Mouse (Mus musculus): ENCODE results near the gene Etnk2. TPM values are rescaled to one million over a fixed set of nuclear protein-coding genes. Genes with fewer than 3 reads are reported as not detected.

Gene Etnk2
- polyA plus RNA-seq, 1 experiment from 2014 or later, result 1.7 TPM

DNA sequence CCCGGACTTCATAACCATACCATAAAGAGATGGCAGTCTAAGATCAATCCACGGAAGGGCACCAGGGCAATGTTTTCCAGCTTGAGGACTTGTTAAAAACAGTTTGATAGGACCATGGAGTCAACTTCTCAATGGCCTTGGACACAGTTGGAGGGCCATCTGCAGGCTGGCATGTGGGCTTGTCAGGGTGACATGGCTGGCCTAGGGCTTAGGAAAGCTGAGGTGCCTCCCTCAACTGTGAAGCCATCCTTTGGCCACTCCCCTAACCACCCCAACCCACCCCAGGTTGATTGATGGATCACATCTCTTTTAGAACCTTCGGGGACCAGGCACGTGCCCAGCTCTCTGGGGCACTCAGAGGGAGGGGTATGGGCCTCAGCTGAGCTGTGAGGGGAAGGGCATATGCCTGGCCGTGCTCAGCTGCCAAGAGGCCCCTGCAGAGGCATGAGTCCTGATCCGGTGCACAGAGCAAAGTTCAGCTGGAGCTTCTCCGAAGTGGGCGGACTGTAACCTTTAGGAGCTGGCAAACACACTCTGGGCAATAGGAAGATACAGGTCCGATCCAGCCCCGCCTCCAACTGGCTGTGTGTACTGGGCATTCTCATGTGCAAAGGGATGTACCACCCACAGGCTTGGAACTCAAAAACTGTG is 12.4 kb downstream of the Etnk2 start:
- Histone ChIP-seq H3K9me3 (replicated peaks; ENCODE audit: control insufficient read depth, low read length) (no peaks in the 10 kb centered on the region), H3K4me2 (ENCODE audit: low read depth, low read length) (no peak overlapping the region), H3K27me3 (ENCODE audit: control insufficient read depth, insufficient read depth, low read length) (no peaks in the 10 kb centered on the region), H3K4me3 (ENCODE audit: low read length) (no peak overlapping the region), H3K9ac (ENCODE audit: low read length) (no peak overlapping the region), H3K27ac (ENCODE audit: low read length) (no peak overlapping the region), H3K4me1 (ENCODE audit: control insufficient read depth, insufficient read depth, low read length) (peaks cover 7% of the 10 kb centered on the region), H3K36me3 (ENCODE audit: control insufficient read depth, insufficient read depth) (no peaks in the 10 kb centered on the region)
- ATAC-seq (replicated peaks; ENCODE audit: extremely low read depth, insufficient read depth, low FRiP score), result no peak
- 67% methylated on average over 10 of the region's 10 CpGs for WGBS

DNA sequence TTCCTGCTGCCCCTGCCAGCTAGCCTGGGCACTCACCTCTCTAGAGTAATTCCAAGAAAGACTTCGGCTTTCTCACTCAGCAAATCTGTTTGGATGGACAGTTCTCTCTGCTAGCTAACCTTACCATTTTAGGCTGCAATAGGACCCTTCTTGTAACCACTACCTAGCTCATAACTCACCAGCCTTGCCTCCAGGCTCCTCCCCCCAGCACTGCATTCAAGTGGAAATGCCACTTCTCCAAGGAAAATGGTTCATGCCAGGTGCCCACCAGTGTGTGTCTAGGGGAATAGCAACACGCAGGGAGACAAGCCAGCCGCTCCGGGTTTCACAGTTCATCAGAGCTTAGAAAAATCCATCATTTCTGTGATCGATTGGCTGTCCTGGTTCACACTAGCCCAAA is 14.2 kb downstream of the Etnk2 start:
- 79% methylated on average over 5 of the region's 5 CpGs for WGBS
- Histone ChIP-seq H3K36me3 (ENCODE audit: control insufficient read depth, insufficient read depth) (no peaks in the 10 kb centered on the region), H3K9me3 (replicated peaks; ENCODE audit: control insufficient read depth, low read length) (no peaks in the 10 kb centered on the region), H3K4me3 (ENCODE audit: low read length) (no peak overlapping the region), H3K27me3 (ENCODE audit: control insufficient read depth, insufficient read depth, low read length) (no peaks in the 10 kb centered on the region), H3K9ac (ENCODE audit: low read length) (no peak overlapping the region), H3K27ac (ENCODE audit: low read length) (no peak overlapping the region), H3K4me2 (ENCODE audit: low read depth, low read length) (no peak overlapping the region), H3K4me1 (ENCODE audit: control insufficient read depth, insufficient read depth, low read length) (peaks cover 7% of the 10 kb centered on the region)
- ATAC-seq (replicated peaks; ENCODE audit: extremely low read depth, insufficient read depth, low FRiP score), result no peak

DNA sequence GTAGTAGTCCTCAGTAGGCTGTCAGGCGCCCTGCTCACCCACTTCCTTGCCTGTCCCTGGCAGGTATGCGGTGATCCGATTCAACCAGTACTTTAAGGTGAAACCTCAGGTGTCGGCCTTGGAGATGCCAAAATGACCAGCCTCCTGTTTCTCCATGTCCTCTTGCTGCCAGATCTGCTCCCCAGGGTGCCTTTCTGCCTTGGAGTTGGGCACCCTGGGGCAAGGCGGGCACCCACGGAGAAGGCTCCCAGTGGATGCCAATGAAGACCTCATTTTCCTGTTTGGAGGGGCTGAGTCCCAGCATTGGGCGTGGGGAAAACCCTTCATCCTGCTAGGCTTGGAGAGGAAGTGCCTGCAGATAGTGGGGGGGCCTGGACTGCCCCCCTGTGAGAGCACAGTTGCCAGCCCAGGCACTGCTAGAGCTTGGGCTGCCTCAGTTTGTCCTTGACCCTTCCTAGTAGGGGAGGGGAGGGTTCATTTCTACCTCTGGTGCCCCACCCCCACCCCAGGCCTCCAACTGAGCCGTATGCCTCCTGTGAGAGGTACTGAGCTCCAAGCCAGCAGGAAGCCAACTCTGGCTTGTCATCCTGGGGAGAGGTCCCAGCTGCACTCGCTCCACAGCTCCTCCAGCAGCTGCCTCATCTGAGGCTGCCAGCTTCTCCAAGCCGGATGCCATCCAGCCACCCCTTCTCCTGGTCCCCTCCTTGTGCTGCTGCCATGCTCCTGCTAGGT is 16.0 kb downstream of the Etnk2 start:
- Histone ChIP-seq H3K27me3 (ENCODE audit: control insufficient read depth, insufficient read depth, low read length) (no peaks in the 10 kb centered on the region), H3K36me3 (ENCODE audit: control insufficient read depth, insufficient read depth) (no peaks in the 10 kb centered on the region), H3K4me2 (ENCODE audit: low read depth, low read length) (no peak overlapping the region), H3K9ac (ENCODE audit: low read length) (peak overlapping the region; percentile 17; the same call in 1 of the 2 replicates), H3K9me3 (replicated peaks; ENCODE audit: control insufficient read depth, low read length) (no peaks in the 10 kb centered on the region), H3K4me1 (ENCODE audit: control insufficient read depth, insufficient read depth, low read length) (peaks cover 7% of the 10 kb centered on the region), H3K27ac (ENCODE audit: low read length) (no peak overlapping the region), H3K4me3 (ENCODE audit: low read length) (no peak overlapping the region)
- 0 out of 2 replicates have a peak, but pooled peaks have one; percentile 8 for ATAC-seq (replicated peaks; ENCODE audit: extremely low read depth, insufficient read depth, low FRiP score)
- 55% methylated on average over 10 of the region's 10 CpGs for WGBS

DNA sequence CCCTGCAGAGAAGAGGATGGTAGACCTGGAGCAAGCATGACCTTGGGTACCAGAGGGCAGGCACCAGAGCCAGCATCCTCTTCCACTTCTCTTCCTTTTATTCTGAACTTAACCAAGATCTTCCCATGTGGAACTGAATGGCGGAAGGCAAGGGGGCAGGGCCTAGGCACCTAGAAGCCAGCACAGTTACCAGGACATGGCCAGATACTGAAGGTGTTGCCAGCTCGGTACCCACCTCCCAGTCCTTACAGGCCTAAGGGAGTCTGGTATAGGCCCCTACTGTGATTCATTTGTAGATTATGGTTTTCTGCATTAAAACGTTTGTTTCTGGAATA is 16.6 kb downstream of the Etnk2 start:
- no peak overlapping the region for H3K4me3 ChIP-seq (ENCODE audit: low read length)
- peak overlapping the region; percentile 17; the same call in 1 of the 2 replicates for H3K9ac ChIP-seq (ENCODE audit: low read length)
- no peaks in the 10 kb centered on the region for H3K36me3 ChIP-seq (ENCODE audit: control insufficient read depth, insufficient read depth)
- H3K27ac ChIP-seq (ENCODE audit: low read length), result no peak overlapping the region
- no peak for ATAC-seq (replicated peaks; ENCODE audit: extremely low read depth, insufficient read depth, low FRiP score)
- no peaks in the 10 kb centered on the region for H3K27me3 ChIP-seq (ENCODE audit: control insufficient read depth, insufficient read depth, low read length)
- 75% methylated on average over 3 of the region's 3 CpGs for WGBS
- no peak overlapping the region for H3K4me2 ChIP-seq (ENCODE audit: low read depth, low read length)
- peaks cover 7% of the 10 kb centered on the region for H3K4me1 ChIP-seq (ENCODE audit: control insufficient read depth, insufficient read depth, low read length)
- no peaks in the 10 kb centered on the region for H3K9me3 ChIP-seq (replicated peaks; ENCODE audit: control insufficient read depth, low read length)

DNA sequence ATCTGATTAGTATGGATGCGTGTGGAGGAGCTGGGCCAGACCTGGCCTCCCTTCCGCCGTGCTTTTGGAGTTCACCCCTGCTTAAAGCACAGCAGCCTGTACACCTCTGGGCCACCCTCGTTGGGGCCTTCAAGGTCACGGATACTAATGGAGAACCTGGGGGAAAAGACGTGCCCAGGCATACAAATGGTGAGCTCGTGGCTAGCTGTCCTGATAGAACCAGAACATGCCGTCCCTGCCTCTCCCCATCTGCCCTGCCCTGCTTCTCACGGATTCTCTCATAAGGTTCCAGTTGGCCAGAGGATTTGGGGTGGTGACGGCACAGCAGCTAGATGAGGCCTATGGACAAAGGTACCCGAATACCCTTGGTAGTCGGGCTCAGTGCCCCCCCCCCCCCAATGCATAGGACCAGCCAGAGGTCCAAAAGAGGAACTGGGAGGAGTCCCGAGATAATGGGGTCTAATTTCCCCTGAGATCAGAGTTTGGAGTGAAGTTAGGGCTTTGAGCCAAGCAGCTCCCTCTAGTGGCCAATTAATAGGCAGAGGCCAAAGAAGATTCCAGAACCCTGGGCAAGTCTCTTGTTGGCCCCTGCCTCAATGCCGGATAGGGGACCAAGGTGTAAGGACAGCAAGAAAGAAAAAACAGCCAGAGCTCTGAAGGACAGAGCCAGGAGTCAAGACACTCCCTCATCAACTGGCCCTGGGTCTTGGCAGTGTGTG is 17.1 kb downstream of the Etnk2 start:
- Histone ChIP-seq H3K27me3 (ENCODE audit: control insufficient read depth, insufficient read depth, low read length) (no peaks in the 10 kb centered on the region), H3K9ac (ENCODE audit: low read length) (no peak overlapping the region), H3K4me2 (ENCODE audit: low read depth, low read length) (no peak overlapping the region), H3K4me3 (ENCODE audit: low read length) (no peak overlapping the region), H3K36me3 (ENCODE audit: control insufficient read depth, insufficient read depth) (no peaks in the 10 kb centered on the region), H3K27ac (ENCODE audit: low read length) (no peak overlapping the region), H3K9me3 (replicated peaks; ENCODE audit: control insufficient read depth, low read length) (no peaks in the 10 kb centered on the region), H3K4me1 (ENCODE audit: control insufficient read depth, insufficient read depth, low read length) (peaks cover 7% of the 10 kb centered on the region)
- no peak for ATAC-seq (replicated peaks; ENCODE audit: extremely low read depth, insufficient read depth, low FRiP score)
- WGBS, result 61% methylated on average over 14 of the region's 14 CpGs

DNA sequence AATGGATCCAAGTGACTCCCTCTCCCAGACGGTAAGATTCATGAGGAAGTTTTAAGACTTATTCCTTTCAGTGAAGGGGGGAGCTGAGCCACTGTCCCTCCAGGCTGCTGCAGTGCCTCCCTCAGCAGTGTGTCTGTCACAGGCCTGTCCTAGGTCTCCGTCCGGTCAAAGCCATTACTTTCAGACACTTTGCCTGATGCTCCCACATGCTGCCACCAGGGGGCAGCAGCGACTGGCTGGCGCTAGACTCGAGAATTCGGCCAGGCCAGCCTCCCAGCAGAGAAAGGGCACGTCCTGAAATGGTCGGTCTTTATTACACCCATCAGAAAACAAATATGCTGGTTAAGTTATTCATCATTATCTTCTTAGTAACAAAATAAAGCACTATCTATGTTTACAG is 18.6 kb downstream of the Etnk2 start:
- Histone ChIP-seq H3K27me3 (ENCODE audit: control insufficient read depth, insufficient read depth, low read length) (no peaks in the 10 kb centered on the region), H3K9me3 (replicated peaks; ENCODE audit: control insufficient read depth, low read length) (no peaks in the 10 kb centered on the region), H3K4me3 (ENCODE audit: low read length) (no peak overlapping the region), H3K4me2 (ENCODE audit: low read depth, low read length) (no peak overlapping the region), H3K4me1 (ENCODE audit: control insufficient read depth, insufficient read depth, low read length) (peaks cover 12% of the 10 kb centered on the region), H3K9ac (ENCODE audit: low read length) (no peak overlapping the region), H3K36me3 (ENCODE audit: control insufficient read depth, insufficient read depth) (no peaks in the 10 kb centered on the region), H3K27ac (ENCODE audit: low read length) (no peak overlapping the region)
- no peak for ATAC-seq (replicated peaks; ENCODE audit: extremely low read depth, insufficient read depth, low FRiP score)
- 11% methylated on average over 9 of the region's 9 CpGs for WGBS

DNA sequence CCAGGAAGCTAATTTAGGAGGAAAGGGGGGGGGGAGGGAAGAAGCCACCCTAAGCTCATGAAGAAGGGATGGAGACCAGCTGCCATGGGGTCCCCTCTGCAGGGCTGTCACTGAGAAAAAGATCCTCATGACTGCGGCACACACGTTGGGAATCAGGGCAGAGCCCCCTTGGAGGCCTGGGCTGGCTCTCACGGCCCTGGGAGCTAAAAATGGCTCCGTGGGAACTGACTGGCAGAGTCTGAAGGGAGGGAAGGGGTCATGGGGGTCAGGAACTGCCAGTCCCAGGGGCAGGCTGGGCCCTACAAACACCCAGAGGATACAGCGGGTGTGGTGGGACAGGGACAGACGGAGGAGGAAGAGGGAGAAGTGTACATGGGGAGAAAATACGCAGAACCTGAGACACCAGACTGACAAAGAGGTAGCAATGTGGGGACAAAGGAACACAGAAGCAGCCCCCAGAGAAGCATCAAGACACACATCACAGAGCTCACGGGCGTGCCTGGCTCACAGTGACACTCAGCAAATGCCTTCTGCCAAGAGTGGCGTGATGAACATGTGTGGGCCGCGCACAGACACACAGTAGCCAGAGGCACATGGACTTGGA is 19.3 kb downstream of the Etnk2 start:
- Histone ChIP-seq H3K9me3 (replicated peaks; ENCODE audit: control insufficient read depth, low read length) (no peaks in the 10 kb centered on the region), H3K9ac (ENCODE audit: low read length) (no peak overlapping the region), H3K4me2 (ENCODE audit: low read depth, low read length) (no peak overlapping the region), H3K4me3 (ENCODE audit: low read length) (no peak overlapping the region), H3K4me1 (ENCODE audit: control insufficient read depth, insufficient read depth, low read length) (peaks cover 12% of the 10 kb centered on the region), H3K27me3 (ENCODE audit: control insufficient read depth, insufficient read depth, low read length) (no peaks in the 10 kb centered on the region), H3K27ac (ENCODE audit: low read length) (no peak overlapping the region), H3K36me3 (ENCODE audit: control insufficient read depth, insufficient read depth) (no peaks in the 10 kb centered on the region)
- no peak for ATAC-seq (replicated peaks; ENCODE audit: extremely low read depth, insufficient read depth, low FRiP score)
- 59% methylated on average over 12 of the region's 12 CpGs for WGBS

DNA sequence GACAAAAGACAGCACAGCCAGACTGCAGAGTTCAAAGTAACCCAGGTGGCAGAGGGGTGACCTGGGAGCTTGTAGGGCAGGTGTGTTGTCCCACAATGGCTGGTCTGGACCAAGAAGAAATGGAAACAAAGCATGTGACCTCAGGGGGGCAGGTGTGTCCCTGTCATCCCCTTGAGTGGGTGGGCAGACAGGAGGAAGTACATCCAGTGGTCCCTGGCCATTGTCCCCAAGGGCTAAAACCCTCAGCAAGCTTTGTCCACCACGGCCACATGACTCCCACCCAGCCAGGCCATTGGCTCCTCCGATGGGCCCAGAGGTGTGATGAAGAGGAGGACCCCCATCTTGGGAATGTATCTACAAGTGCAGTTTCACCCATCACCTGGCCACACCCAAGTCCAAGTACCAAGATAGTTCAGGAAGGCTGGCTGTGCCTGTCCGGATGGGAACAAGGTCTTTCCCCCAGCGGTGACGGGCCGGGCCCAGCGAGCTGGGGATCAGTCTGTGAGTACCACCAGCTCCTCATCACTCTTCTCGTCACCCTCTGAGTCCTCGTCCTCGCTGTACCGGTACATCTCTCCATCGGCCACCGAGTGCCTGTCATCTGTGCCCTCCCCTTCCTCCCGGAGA is 19.9 kb downstream of the Etnk2 start:
- Histone ChIP-seq H3K9ac (ENCODE audit: low read length) (no peak overlapping the region), H3K4me2 (ENCODE audit: low read depth, low read length) (no peak overlapping the region), H3K9me3 (replicated peaks; ENCODE audit: control insufficient read depth, low read length) (no peaks in the 10 kb centered on the region), H3K4me3 (ENCODE audit: low read length) (no peak overlapping the region), H3K4me1 (ENCODE audit: control insufficient read depth, insufficient read depth, low read length) (peaks cover 12% of the 10 kb centered on the region), H3K27ac (ENCODE audit: low read length) (no peak overlapping the region), H3K36me3 (ENCODE audit: control insufficient read depth, insufficient read depth) (no peaks in the 10 kb centered on the region), H3K27me3 (ENCODE audit: control insufficient read depth, insufficient read depth, low read length) (no peaks in the 10 kb centered on the region)
- ATAC-seq (replicated peaks; ENCODE audit: extremely low read depth, insufficient read depth, low FRiP score), result no peak
- 89% methylated on average over 14 of the region's 14 CpGs for WGBS
